Comparison of ENCODE assay signal across 9 mouse cellular contexts in genomic region chr2:37421903-37422302, GRCm38 (mm10). TPM values are rescaled to one million over a fixed set of nuclear protein-coding genes. Genes with fewer than 3 reads are reported as not detected.
DNase-seq lines count a peak whose midpoint lies in the region; ATAC-seq and TF ChIP-seq lines count a peak whose summit lies in the region.
"Had no signal": no experiment of that assay in that cellular context is flagged by ENCODE, and none has a peak within 500 bp of the region (broad histone marks: within the 10 kb centered on the region; RNA-seq: fewer than 3 reads in every experiment).

No protein-coding gene starts in this region.

- ATAC-seq in erythroblast, adult 5-6 weeks (replicated peaks; ENCODE audit: low FRiP score, poor library complexity, severe bottlenecking): no peak
- ATAC-seq in limb, embryonic 15.5 days (ENCODE audit: insufficient number of reproducible peaks, low FRiP score, low TSS enrichment, low read depth): no peak
- no peak for ATAC-seq in stomach, postnatal 0 days (ENCODE audit: low FRiP score, low TSS enrichment)

- peaks cover 32% of the 10 kb centered on the region for H3K36me3 ChIP-seq in erythroblast, embryonic 14.5 days (ENCODE audit: control insufficient read depth)
- no peaks in the 10 kb centered on the region for H3K36me3 ChIP-seq in testis, adult 2 months (ENCODE audit: control insufficient read depth, insufficient read depth, low read length)
- H3K36me3 ChIP-seq in limb, embryonic 15.5 days: no peaks in the 10 kb centered on the region
- H3K36me3 ChIP-seq in stomach, postnatal 0 days (ENCODE audit: control insufficient read depth, insufficient read depth, low read length): no peaks in the 10 kb centered on the region

- under 1% methylated on average over 3 of the region's 3 CpGs for WGBS in limb, embryonic 15.5 days
- WGBS in stomach, postnatal 0 days: 4% methylated on average over 3 of the region's 3 CpGs

- peak overlapping the region; percentile 96 for H3K4me3 ChIP-seq in erythroblast, embryonic 14.5 days (replicated peaks)
- H3K4me3 ChIP-seq in testis, adult 2 months (ENCODE audit: control insufficient read depth, low read depth, low read length): peak overlapping the region; percentile 92
- peak overlapping the region; percentile 87 for H3K4me3 ChIP-seq in limb, embryonic 15.5 days
- H3K4me3 ChIP-seq in stomach, postnatal 0 days (ENCODE audit: low read depth, low read length): peak overlapping the region; percentile 100

- H3K9ac ChIP-seq in limb, embryonic 15.5 days: peak overlapping the region; percentile 100
- H3K9ac ChIP-seq in stomach, postnatal 0 days (ENCODE audit: low read length): peak overlapping the region; percentile 99

- H3K4me2 ChIP-seq in limb, embryonic 15.5 days: peak overlapping the region; percentile 55
- peak overlapping the region; percentile 78 for H3K4me2 ChIP-seq in stomach, postnatal 0 days (replicated peaks; ENCODE audit: low read depth)

- TF ChIP-seq POLR2A in testis, adult 2 months (IDR thresholded peaks at IDR 0.05; ENCODE audit: control insufficient read depth, low read depth, low read length): no peak

- no peak for TF ChIP-seq CTCF in testis, adult 2 months (IDR thresholded peaks at IDR 0.05; ENCODE audit: control insufficient read depth, insufficient read depth, insufficient replicate concordance, low read depth, low read length)
- TF ChIP-seq CTCF in stomach, postnatal 0 days (IDR thresholded peaks at IDR 0.05; ENCODE audit: low read depth): no peak

- peak overlapping the region; percentile 78 for H3K27ac ChIP-seq in testis, adult 2 months (ENCODE audit: control insufficient read depth, insufficient read depth, low read depth, low read length)
- H3K27ac ChIP-seq in limb, embryonic 15.5 days: peak overlapping the region; percentile 96
- peak overlapping the region; percentile 97 for H3K27ac ChIP-seq in stomach, postnatal 0 days (replicated peaks)

- peaks cover 45% of the 10 kb centered on the region for H3K4me1 ChIP-seq in erythroblast, embryonic 14.5 days (ENCODE audit: control insufficient read depth)
- H3K4me1 ChIP-seq in testis, adult 2 months (ENCODE audit: control insufficient read depth, insufficient read depth, low read length): no peaks in the 10 kb centered on the region
- H3K4me1 ChIP-seq in limb, embryonic 15.5 days: no peaks in the 10 kb centered on the region
- H3K4me1 ChIP-seq in stomach, postnatal 0 days (replicated peaks; ENCODE audit: control insufficient read depth, insufficient read depth): no peaks in the 10 kb centered on the region

- no peak for DNase-seq in testis, postnatal 14 days (ENCODE audit: low spot score)
- DNase-seq in stomach, postnatal 0 days (ENCODE audit: low spot score): no peak
- no peak for DNase-seq in cerebellum, postnatal 25 days
- DNase-seq in retina, embryonic 14.5 days (ENCODE audit: low spot score): no peak
- DNase-seq: cerebellum, postnatal 14 days had no signal

- no peak for TF ChIP-seq EP300 in stomach, postnatal 0 days (optimal IDR thresholded peaks at IDR 0.05)

- no peaks in the 10 kb centered on the region for H3K27me3 ChIP-seq in erythroblast, embryonic 14.5 days (ENCODE audit: control insufficient read depth)
- no peaks in the 10 kb centered on the region for H3K27me3 ChIP-seq in testis, adult 2 months (ENCODE audit: control insufficient read depth, insufficient read depth, low read length)
- H3K27me3 ChIP-seq in limb, embryonic 15.5 days: no peaks in the 10 kb centered on the region
- H3K27me3 ChIP-seq in stomach, postnatal 0 days (ENCODE audit: control insufficient read depth, insufficient read depth, low read length): no peaks in the 10 kb centered on the region

- H3K9me3 ChIP-seq in erythroblast, embryonic 14.5 days (ENCODE audit: control insufficient read depth, low read length): no peaks in the 10 kb centered on the region
- H3K9me3 ChIP-seq in limb, embryonic 15.5 days: no peaks in the 10 kb centered on the region
- no peaks in the 10 kb centered on the region for H3K9me3 ChIP-seq in stomach, postnatal 0 days (ENCODE audit: control insufficient read depth, low read length)

RNA-seq across cellular contexts. Expression of gene Rc3h2, which starts 0.8 kb away (rescaled TPM):
- 0.03 and 0.07 TPM in 2 replicates for polyA plus RNA-seq in erythroblast, embryonic 14.5 days (2012)
- total RNA-seq in erythroblast, adult 5-6 weeks (2015; ENCODE audit: low replicate concordance): 40.1 and 52.1 TPM in 2 replicates
- 52.0 and 64.7 TPM in 2 replicates for total RNA-seq in erythroblast, adult 5-6 weeks (2017; ENCODE audit: low replicate concordance)
- 7.2 and 8.2 TPM in 2 replicates for polyA plus RNA-seq in testis, adult 2 months (2012; rRNA removed)
- polyA plus RNA-seq in limb, embryonic 15.5 days (2015; fragmentation: Nextera tagmentation; extraction: Ambion mirVana): 12.1 and 14.1 TPM in 2 replicates
- polyA plus RNA-seq in stomach, postnatal 0 days (2015; fragmentation: Nextera tagmentation; extraction: Ambion mirVana): 5.5 and 5.7 TPM in 2 replicates

RNA-seq across cellular contexts. Expression of gene Zbtb26, which starts 21.0 kb away (rescaled TPM):
- polyA plus RNA-seq in erythroblast, embryonic 14.5 days (2012): 0.03 TPM in 1 of 2 replicates, not detected in the other
- 1.2 and 3.1 TPM in 2 replicates for total RNA-seq in erythroblast, adult 5-6 weeks (2015; ENCODE audit: low replicate concordance)
- 3.5 and 5.9 TPM in 2 replicates for total RNA-seq in erythroblast, adult 5-6 weeks (2017; ENCODE audit: low replicate concordance)
- 2.0 and 2.5 TPM in 2 replicates for polyA plus RNA-seq in testis, adult 2 months (2012; rRNA removed)
- 6.0 and 6.2 TPM in 2 replicates for polyA plus RNA-seq in limb, embryonic 15.5 days (2015; fragmentation: Nextera tagmentation; extraction: Ambion mirVana)
- 1.7 and 1.9 TPM in 2 replicates for polyA plus RNA-seq in stomach, postnatal 0 days (2015; fragmentation: Nextera tagmentation; extraction: Ambion mirVana)

RNA-seq across cellular contexts. Expression of gene Zbtb6, which starts 21.1 kb away (rescaled TPM):
- 0.01 and 0.04 TPM in 2 replicates for polyA plus RNA-seq in erythroblast, embryonic 14.5 days (2012)
- 3.3 and 7.5 TPM in 2 replicates for total RNA-seq in erythroblast, adult 5-6 weeks (2015; ENCODE audit: low replicate concordance)
- 8.5 and 10.0 TPM in 2 replicates for total RNA-seq in erythroblast, adult 5-6 weeks (2017; ENCODE audit: low replicate concordance)
- polyA plus RNA-seq in testis, adult 2 months (2012; rRNA removed): 1.5 and 2.2 TPM in 2 replicates
- 5.3 and 8.3 TPM in 2 replicates for polyA plus RNA-seq in limb, embryonic 15.5 days (2015; fragmentation: Nextera tagmentation; extraction: Ambion mirVana)
- polyA plus RNA-seq in stomach, postnatal 0 days (2015; fragmentation: Nextera tagmentation; extraction: Ambion mirVana): 3.1 and 3.2 TPM in 2 replicates

RNA-seq across cellular contexts. Expression of gene Rabgap1, which starts 21.2 kb away (rescaled TPM):
- 0.07 and 0.09 TPM in 2 replicates for polyA plus RNA-seq in erythroblast, embryonic 14.5 days (2012)
- 8.3 and 19.9 TPM in 2 replicates for total RNA-seq in erythroblast, adult 5-6 weeks (2015; ENCODE audit: low replicate concordance)
- 6.2 and 12.5 TPM in 2 replicates for total RNA-seq in erythroblast, adult 5-6 weeks (2017; ENCODE audit: low replicate concordance)
- polyA plus RNA-seq in testis, adult 2 months (2012; rRNA removed): 8.3 and 10.3 TPM in 2 replicates
- 42.2 and 45.1 TPM in 2 replicates for polyA plus RNA-seq in limb, embryonic 15.5 days (2015; fragmentation: Nextera tagmentation; extraction: Ambion mirVana)
- polyA plus RNA-seq in stomach, postnatal 0 days (2015; fragmentation: Nextera tagmentation; extraction: Ambion mirVana): 17.3 and 17.4 TPM in 2 replicates
